ENCODE assay signal across 28 mouse cellular contexts in genomic region chr11:22494941-22495340, GRCm38 (mm10). TPM values are rescaled to one million over a fixed set of nuclear protein-coding genes. Genes with fewer than 3 reads are reported as not detected.
"Had no signal": no experiment of that assay in that cellular context is flagged by ENCODE, and none has a peak within 500 bp of the region (broad histone marks: within the 10 kb centered on the region; RNA-seq: fewer than 3 reads in every experiment).

No protein-coding gene starts in this region.

- H3K9me3 ChIP-seq: embryonic facial prominence, embryonic 10.5 days; embryonic facial prominence, embryonic 12.5 days; embryonic facial prominence, embryonic 13.5 days; embryonic facial prominence, embryonic 15.5 days; forebrain, embryonic 10.5 days; forebrain, embryonic 12.5 days; forebrain, embryonic 13.5 days; forebrain, embryonic 15.5 days had no signal

- H3K4me1 ChIP-seq: embryonic facial prominence, embryonic 10.5 days; embryonic facial prominence, embryonic 12.5 days; embryonic facial prominence, embryonic 13.5 days; embryonic facial prominence, embryonic 15.5 days; forebrain, embryonic 10.5 days; forebrain, embryonic 12.5 days; forebrain, embryonic 13.5 days; forebrain, embryonic 15.5 days had no signal

- H3K36me3 ChIP-seq: embryonic facial prominence, embryonic 10.5 days; embryonic facial prominence, embryonic 12.5 days; embryonic facial prominence, embryonic 13.5 days; embryonic facial prominence, embryonic 15.5 days; forebrain, embryonic 10.5 days; forebrain, embryonic 12.5 days; forebrain, embryonic 15.5 days had no signal

- ATAC-seq: forebrain, embryonic 13.5 days; forebrain, embryonic 14.5 days; forebrain, embryonic 15.5 days; forebrain, embryonic 16.5 days; forebrain, postnatal 0 days had no signal

- H3K9ac ChIP-seq: embryonic facial prominence, embryonic 12.5 days; embryonic facial prominence, embryonic 13.5 days; embryonic facial prominence, embryonic 15.5 days; forebrain, embryonic 12.5 days; forebrain, embryonic 13.5 days; forebrain, embryonic 15.5 days; forebrain, postnatal 0 days had no signal

- DNase-seq: cerebellum, adult 2 months; cerebellum, adult 8-10 months; cerebellum, adult 9-10 months; cerebellum, adult 9-11 months; cerebellum, postnatal 10 days; cerebellum, postnatal 14 days; cerebellum, postnatal 25 days; cerebellum, postnatal 36 days; embryo, embryonic 11 days; forebrain, postnatal 0 days; gastrocnemius, adult 2 months; gastrocnemius, postnatal 10 days; gastrocnemius, postnatal 14 days; gastrocnemius, postnatal 25 days; gastrocnemius, postnatal 36 days; heart, adult 18-20 months; heart, adult 2 months had no signal

- H3K27me3 ChIP-seq: embryonic facial prominence, embryonic 12.5 days; embryonic facial prominence, embryonic 13.5 days; embryonic facial prominence, embryonic 15.5 days; forebrain, embryonic 12.5 days; forebrain, embryonic 13.5 days; forebrain, embryonic 15.5 days had no signal

- H3K27ac ChIP-seq: embryonic facial prominence, embryonic 10.5 days; embryonic facial prominence, embryonic 12.5 days; embryonic facial prominence, embryonic 13.5 days; embryonic facial prominence, embryonic 15.5 days; forebrain, embryonic 10.5 days; forebrain, embryonic 12.5 days; forebrain, embryonic 13.5 days; forebrain, embryonic 15.5 days; gastrocnemius, adult 2 months; heart, adult 2 months had no signal

- H3K4me2 ChIP-seq: embryonic facial prominence, embryonic 12.5 days; embryonic facial prominence, embryonic 13.5 days; embryonic facial prominence, embryonic 15.5 days; forebrain, embryonic 12.5 days; forebrain, embryonic 13.5 days; forebrain, embryonic 15.5 days had no signal

- H3K4me3 ChIP-seq: embryonic facial prominence, embryonic 10.5 days; embryonic facial prominence, embryonic 12.5 days; embryonic facial prominence, embryonic 13.5 days; embryonic facial prominence, embryonic 15.5 days; erythroblast, embryonic 14.5 days; forebrain, embryonic 10.5 days; forebrain, embryonic 12.5 days; forebrain, embryonic 13.5 days; forebrain, embryonic 15.5 days; gastrocnemius, adult 2 months; heart, adult 2 months had no signal

RNA-seq across cellular contexts. Expression of gene Tmem17, which starts 16.9 kb away (rescaled TPM):
- polyA plus RNA-seq: erythroblast, embryonic 14.5 days had no signal
